Mouse (Mus musculus): ENCODE measurements at regions not wholly inside any gene's neighbourhood (a gene's known extent, or its start where the extent isn't known, plus 50 kb on each side); places are given as distances from the start of the nearest gene placed in this dataset.
"Not testable (repeated sequence)": the region's sequence is repeated elsewhere in the genome, so short reads cannot be mapped to it uniquely, and the experiment has no call there.

DNA sequence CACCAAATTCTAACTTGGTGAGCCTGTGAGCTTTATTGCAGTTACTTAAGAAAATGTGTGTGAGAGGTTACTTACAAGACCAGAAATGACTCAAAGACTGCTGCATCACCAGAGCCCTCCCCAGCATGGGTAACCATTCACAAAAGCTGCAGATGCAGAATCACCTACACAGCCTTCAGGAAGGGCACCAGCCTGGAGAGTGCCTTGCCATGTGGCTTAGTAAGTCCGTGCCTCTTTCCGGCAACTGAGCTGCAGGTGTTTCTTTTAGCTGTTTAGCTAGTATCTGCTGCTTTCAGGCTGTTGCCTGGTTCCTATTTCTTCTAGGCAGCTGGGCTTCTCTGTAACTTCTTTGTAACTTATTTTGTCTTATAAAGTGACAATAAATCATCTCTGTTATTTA lies 213.2 kb upstream of the Stxbp6 start:
- no peak for DNase-seq (ENCODE audit: low spot score in 2 of 2)

- DNase-seq (ENCODE audit: low spot score in 2 of 2): no peak
These were observed 181.8 kb upstream of the Stxbp6 start for GRCm38 (mm10) chr12:45256309-45256708.

DNA sequence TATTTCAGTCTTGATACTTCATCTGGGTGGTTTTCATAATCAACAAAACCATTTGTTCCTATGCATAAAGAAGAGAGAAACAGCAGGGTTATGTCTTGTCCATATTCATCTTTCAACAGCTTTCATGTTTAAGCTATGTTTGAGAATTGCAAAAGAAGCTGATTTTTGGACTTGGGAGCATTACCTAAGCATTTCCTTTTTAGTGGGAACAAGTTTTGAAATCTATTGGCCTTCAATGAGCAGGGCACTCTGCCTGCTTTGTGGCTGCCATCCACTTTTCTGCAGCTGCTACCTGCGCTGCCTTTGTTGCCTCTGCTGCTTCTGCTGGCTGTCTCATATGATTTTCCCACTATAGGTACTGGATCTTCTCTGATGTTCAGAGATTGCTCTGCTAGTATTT lies 136.6 kb upstream of the Stxbp6 start:
- no peak for DNase-seq (ENCODE audit: low spot score in 2 of 2)

DNA sequence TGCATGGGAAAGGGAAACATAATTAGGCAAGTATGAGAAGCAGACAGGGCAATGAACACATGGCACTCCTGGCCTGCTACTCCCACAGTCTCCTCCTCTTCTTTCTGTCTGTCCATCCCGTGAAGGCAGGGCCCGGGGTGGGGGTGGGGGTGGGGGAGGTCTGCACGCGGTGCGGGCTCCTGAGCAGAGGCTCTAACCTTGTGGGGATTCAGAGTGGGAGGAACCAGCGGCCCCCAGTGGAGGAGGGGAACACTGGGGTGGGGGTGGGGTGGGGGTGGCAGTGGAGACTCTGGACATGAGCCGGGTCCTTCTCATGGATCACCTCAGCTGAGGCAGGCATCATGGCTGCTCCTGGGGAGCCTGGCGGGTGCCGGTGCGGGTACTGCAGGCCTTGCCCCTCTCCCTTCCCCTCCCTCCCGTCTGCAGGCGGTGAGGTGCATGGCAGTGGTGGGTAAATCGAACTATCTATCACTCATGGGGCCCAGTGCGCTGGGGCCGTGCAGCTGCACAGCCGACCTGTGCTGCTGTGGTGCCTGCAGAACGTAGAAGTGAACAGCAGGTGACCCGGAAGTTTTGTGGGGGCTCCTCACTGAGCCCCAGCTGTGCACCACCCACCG lies 120.9 kb upstream of the Stxbp6 start:
- no peak for DNase-seq (ENCODE audit: low spot score in 2 of 2)

DNA sequence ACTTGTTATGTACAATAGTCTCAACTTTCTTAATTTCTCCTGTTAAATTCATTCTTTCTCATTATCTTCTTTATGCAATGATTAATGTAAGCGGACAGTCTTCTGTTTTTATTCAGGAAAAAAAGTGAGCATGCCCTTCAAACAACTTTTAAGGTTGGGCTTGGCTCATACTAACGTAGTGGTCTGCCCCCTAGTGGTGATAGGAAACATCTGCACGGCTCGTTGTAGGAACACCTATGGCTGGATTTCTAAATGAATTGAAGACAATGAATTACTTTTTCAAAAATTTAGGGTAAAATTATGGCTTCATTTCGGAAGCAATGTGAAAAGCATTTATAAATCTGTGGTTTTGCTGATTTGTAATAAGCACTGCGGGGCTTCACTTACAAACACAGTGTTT lies 112.6 kb upstream of the Stxbp6 start:
- no peak for DNase-seq (ENCODE audit: low spot score in 2 of 2)

DNA sequence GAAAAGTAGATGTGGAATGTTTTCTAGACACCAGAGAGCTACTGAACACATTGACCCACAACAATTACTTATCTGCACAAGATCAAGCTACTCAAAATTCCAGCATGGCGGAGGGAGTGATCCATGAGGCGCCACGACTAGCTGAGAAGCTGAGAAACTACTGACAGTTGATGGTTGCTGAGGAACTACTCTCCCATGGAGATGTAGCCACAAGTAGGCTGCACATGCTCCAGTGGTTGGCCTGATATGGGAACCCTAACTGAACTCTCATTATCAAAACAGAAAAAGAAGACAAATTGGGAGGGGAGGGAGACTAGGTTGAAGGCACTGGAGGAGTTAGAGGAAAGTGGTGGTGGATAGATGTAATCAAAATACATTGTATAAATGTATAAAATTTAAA lies 110.0 kb upstream of the Stxbp6 start:
- DNase-seq (ENCODE audit: low spot score in 2 of 2): no peak

DNA sequence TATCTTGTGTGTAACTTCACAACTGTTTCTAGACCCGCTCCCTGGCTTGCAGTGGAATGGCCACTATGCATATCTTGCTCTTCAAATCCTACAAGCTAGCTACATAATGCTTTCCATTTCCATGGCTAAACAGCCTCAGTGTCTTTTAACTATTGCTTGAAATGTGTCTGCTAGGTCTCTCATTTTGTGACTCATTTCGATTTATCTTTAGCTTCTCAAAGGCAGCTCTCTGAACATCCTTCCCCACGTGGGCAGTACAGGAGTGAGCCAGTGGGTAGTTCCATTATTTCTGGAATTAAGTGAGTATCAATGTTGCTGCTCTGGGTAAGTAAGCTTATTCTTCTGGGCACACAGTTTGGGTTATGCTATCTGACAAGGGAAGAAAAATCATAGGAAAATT lies 102.9 kb upstream of the Stxbp6 start:
- DNase-seq (ENCODE audit: low spot score in 2 of 2): no peak

- not testable (repeated sequence) for DNase-seq (ENCODE audit: low spot score in 2 of 2)
These were observed 100.8 kb upstream of the Stxbp6 start for GRCm38 (mm10) chr12:45175259-45175658.

DNA sequence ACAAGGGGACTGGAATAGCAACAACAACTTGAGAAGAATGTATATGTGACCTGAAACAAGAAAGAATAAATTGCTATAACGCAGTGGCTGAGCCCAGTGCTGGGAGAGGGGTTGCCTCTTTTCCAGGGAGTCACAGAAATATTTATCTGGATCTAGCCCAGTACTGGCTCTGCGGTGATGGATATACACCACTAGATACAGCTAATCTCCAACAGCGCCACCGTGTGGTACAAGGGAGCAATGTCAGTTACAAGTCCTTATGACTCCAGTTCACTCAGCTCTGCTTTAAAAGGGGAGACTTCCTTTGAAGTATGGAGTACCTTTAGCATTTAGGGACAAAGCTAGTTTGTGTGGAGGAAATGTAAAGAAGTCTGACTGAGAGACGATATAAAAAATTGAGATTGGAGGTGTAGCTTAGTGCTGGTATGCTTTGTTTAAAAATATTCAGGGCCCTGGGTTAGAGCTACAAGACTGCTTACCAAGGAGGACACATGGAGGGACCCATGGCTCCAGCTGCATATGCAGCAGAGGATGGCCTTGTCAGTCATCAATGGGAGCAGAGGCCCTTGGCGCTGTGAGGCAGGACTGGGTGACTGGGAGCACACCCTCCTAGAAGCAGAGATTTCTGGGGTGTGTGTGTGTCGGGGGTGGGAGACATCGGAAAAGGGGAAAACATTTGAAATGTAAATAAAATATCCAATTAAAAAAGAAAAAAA lies 97.6 kb upstream of the Stxbp6 start:
- DNase-seq (ENCODE audit: low spot score in 2 of 2): peak; percentile 53 to 63

DNA sequence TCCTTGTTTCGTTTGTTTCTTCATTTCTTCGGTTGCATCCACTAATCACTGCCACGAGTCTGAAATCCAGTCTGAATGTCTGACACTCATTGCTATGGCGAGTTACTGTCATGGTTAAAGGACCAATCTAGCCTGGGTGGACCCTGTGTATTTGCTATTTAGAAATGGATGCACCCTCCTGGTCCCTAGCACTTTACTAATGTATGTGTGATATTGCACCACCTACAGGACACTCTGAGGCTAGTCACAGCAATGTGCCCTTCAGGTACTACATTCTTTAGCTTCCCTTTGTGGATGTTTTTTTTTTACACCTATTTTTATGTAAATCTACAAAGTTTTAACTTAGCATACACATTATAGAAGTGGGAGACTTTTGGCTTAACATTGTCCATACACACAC lies 87.5 kb upstream of the Stxbp6 start:
- DNase-seq (ENCODE audit: low spot score in 2 of 2): no peak

DNA sequence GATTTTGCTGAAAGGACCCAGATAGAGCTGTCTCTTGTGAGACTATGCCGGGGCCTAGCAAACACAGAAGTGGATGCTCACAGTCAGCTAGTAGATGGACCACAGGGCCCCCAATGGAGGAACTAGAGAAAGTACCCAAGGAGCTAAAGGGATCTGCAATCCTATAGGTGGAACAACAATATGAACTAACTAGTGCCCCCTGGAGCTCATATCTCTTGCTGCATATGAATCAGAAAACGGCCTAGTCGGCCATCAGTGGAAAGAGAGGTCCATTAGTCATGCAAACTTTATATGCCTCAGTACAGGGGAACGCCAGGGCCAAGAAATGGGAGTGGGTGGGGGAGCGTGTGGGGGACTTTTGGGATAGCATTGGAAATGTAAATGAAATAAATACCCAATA lies 87.1 kb upstream of the Stxbp6 start:
- DNase-seq (ENCODE audit: low spot score in 2 of 2): not testable (repeated sequence)

GRCm38 (mm10) chr12:45158986-45159385 lies 84.5 kb upstream of the Stxbp6 start:
- DNase-seq (ENCODE audit: low spot score in 2 of 2): no peak

DNA sequence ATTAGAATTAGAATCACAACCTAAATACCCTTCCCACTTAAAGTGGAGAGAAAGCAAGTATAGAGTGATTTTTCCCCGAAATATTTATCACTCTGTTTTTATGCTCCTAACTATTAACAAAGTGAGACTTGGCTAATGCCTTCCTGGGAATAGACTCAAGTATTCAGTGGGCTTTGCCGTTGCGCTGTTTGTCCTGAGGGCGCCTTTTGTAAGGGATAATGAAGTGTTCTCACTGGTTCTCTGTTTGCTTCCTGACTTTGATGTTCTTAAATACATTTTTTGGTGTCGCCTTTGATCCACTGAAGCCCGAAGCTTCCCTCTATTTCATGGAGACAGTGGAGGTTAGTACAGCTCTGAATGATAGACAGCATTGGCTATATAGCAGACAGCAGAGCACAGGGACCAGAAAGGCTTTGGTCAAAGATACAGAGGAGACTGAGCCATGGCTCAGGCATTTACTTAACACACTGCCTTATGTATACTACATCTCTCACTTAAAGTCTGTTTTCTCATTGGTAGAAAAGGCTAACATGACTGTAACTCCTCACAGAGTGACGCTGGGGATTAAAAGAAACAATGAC lies 63.0 kb upstream of the Stxbp6 start:
- no peak for DNase-seq (ENCODE audit: low spot score in 2 of 2)

DNA sequence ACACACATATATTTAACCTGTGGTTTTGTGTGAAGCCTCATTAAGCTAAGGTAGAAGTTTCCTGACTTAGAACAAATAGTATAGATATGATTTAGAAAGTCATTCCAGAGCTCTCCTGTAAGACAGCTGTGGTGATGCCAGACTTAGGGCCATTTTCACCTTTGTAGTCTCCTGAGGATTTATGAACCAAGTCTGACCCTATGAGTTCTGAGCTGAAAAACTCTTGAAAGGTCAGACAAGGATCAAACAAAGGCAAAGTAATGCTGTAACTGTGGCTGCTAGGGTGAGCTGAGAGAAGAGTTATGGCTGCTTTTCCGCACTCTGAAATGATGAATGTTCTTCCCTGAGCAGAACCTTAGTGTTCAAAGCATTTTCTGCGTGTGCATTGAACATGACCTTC lies 58.9 kb upstream of the Stxbp6 start:
- DNase-seq (ENCODE audit: low spot score in 2 of 2): no peak

DNA sequence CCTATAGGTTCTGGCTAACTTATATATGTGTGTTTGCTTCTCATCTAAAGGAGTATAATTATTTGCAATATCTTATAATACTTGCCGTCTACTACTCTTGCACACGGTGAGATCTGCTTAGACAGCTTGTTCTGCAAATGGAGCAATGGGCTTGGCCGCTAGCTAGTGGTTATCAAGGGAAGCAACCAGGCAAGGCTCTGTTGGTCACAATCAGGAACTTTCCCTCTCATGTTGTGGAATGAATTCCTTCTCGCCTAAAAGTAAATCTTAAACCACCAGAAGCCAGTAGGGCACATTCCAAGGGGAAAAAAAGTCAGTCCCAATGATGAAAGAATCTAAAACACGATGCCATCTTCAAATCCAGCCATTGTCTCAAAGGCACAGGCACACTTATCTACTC lies 56.6 kb upstream of the Stxbp6 start:
- DNase-seq (ENCODE audit: low spot score in 2 of 2): no peak

DNA sequence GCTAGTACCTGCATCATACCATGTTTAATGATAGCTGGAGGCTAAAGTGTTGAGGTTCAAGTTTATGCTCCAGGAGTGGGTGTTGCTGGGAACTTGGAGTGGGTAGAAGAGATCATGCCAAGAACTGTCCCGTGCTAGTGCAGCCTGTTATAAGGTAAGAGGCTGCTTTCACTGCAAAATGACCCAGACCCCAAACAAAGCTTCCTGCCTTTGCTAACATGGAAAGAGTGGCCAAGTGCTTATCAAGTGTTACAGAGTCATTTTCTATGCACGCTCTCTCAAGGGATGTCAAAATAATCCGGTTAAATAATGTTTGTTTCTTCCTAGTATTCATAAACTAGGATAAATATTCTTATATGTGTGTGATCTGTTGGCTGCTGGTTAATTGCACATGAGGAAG lies 51.4 kb upstream of the Stxbp6 start:
- no peak for DNase-seq (ENCODE audit: low spot score in 2 of 2)

Measured in adrenal gland, postnatal 4 days (tissue).